Mouse (Mus musculus) neural tube, embryonic 12.5 days (tissue): Measurements from ENCODE around the gene Ttc9b. TPM values are rescaled to one million over a fixed set of nuclear protein-coding genes. Genes with fewer than 3 reads are reported as not detected.

ENCODE experiments used
- ATAC-seq: fragments of 200-750 bp; cut with Nextera tagmentation; 2 replicates; pipeline ENCODE4 v1.8.0; 2017; ENCODE audit warnings: low read depth, mild to moderate bottlenecking, moderate TSS enrichment, moderate library complexity; ENCODE audit not compliant: low FRiP score
- H3K27ac ChIP-seq: fragments of 300-500 bp; sonication (generic); 2 replicates; pipeline ENCODE4 v1.5.1; 2016
- H3K27me3 ChIP-seq: fragments of 300-500 bp; sonication (generic); replicated peaks from 2 replicates; pipeline ENCODE4 v1.6.1; 2016; ENCODE audit warnings: mild to moderate bottlenecking
- H3K36me3 ChIP-seq: fragments of 300-500 bp; sonication (generic); 2 replicates; pipeline ENCODE4 v1.6.1; 2016; ENCODE audit warnings: mild to moderate bottlenecking
- H3K4me1 ChIP-seq: fragments of 300-500 bp; sonication (generic); 2 replicates; pipeline ENCODE4 v1.6.1; 2016
- H3K4me2 ChIP-seq: fragments of 300-500 bp; sonication (generic); replicated peaks from 2 replicates; pipeline ENCODE4 v1.6.1; 2016; ENCODE audit warnings: mild to moderate bottlenecking
- H3K4me3 ChIP-seq: fragments of 300-500 bp; sonication (generic); 2 replicates; pipeline ENCODE4 v1.5.1; 2016
- H3K9ac ChIP-seq: fragments of 300-500 bp; sonication (generic); 2 replicates; pipeline ENCODE4 v1.6.1; 2016; ENCODE audit warnings: mild to moderate bottlenecking
- H3K9me3 ChIP-seq: fragments of 300-500 bp; sonication (generic); 2 replicates; pipeline ENCODE4 v1.6.1; 2016; ENCODE audit warnings: mild to moderate bottlenecking
- WGBS: fragments of 180-500 bp; shearing (Covaris S2); methylation state at CpG from one replicate; pipeline ENCODE4 v1.1.7; 2016; 5-methylcytosine and 5-hydroxymethylcytosine counted together
- polyA plus RNA-seq: library from polyadenylated mRNA; unstranded; fragments of >200 nt; fragmentation: Nextera tagmentation; extraction: Ambion mirVana; gene quantifications from 2 replicates; pipeline ENCODE4 v1.2.1, GENCODE M21; 2016

Gene Ttc9b
- polyA plus RNA-seq, 1 experiment from 2014 or later, result 25.1 TPM

- H3K9me3 ChIP-seq, result no peaks in the 10 kb centered on the region
- no peaks in the 10 kb centered on the region for H3K36me3 ChIP-seq
- no peak overlapping the region for H3K27ac ChIP-seq
- no peak overlapping the region for H3K4me3 ChIP-seq
- no peaks in the 10 kb centered on the region for H3K4me1 ChIP-seq
- H3K27me3 ChIP-seq, result peaks cover 3% of the 10 kb centered on the region
- 84% methylated on average over 6 of the region's 6 CpGs for WGBS
- no peak for ATAC-seq
- no peak overlapping the region for H3K4me2 ChIP-seq
- H3K9ac ChIP-seq, result no peak overlapping the region
Measured at GRCm38 (mm10) chr7:27647281-27648002, 6.3 kb upstream of the Ttc9b start.

- no peaks in the 10 kb centered on the region for H3K36me3 ChIP-seq
- H3K4me2 ChIP-seq, result no peak overlapping the region
- no peak for ATAC-seq
- H3K9me3 ChIP-seq, result no peaks in the 10 kb centered on the region
- H3K9ac ChIP-seq, result no peak overlapping the region
- H3K4me3 ChIP-seq, result no peak overlapping the region
- H3K27me3 ChIP-seq, result peaks cover 16% of the 10 kb centered on the region
- WGBS, result 92% methylated on average over 11 of the region's 11 CpGs
- H3K27ac ChIP-seq, result no peak overlapping the region
- H3K4me1 ChIP-seq, result peaks cover 5% of the 10 kb centered on the region; the same call in 1 of the 2 replicates
Measured at GRCm38 (mm10) chr7:27649723-27650122, 4.0 kb upstream of the Ttc9b start.

GRCm38 (mm10) chr7:27650949-27651348 lies 2.8 kb upstream of the Ttc9b start:
- H3K27ac ChIP-seq, result no peak overlapping the region
- H3K27me3 ChIP-seq, result peaks cover 24% of the 10 kb centered on the region
- peak overlapping the region; percentile 18; the same call in 1 of the 2 replicates for H3K4me2 ChIP-seq
- peaks cover 4% of the 10 kb centered on the region; the same call in 1 of the 2 replicates for H3K36me3 ChIP-seq
- ATAC-seq, result no peak
- H3K9ac ChIP-seq, result no peak overlapping the region
- WGBS, result 7% methylated on average over 10 of the region's 10 CpGs
- H3K4me3 ChIP-seq, result no peak overlapping the region
- H3K9me3 ChIP-seq, result no peaks in the 10 kb centered on the region
- H3K4me1 ChIP-seq, result peaks cover 5% of the 10 kb centered on the region; the same call in 1 of the 2 replicates

GRCm38 (mm10) chr7:27654607-27655276 lies 1.0 kb downstream of the Ttc9b start:
- peak overlapping the region; percentile 57 for H3K4me3 ChIP-seq
- H3K9me3 ChIP-seq, result no peaks in the 10 kb centered on the region
- H3K9ac ChIP-seq, result no peak overlapping the region
- H3K27me3 ChIP-seq, result peaks cover 53% of the 10 kb centered on the region
- WGBS, result 68% methylated on average over 20 of the region's 20 CpGs
- peaks cover 5% of the 10 kb centered on the region; the same call in 1 of the 2 replicates for H3K4me1 ChIP-seq
- 0 out of 2 replicates have a peak, but pooled peaks have one; percentile 4 for ATAC-seq
- no peak overlapping the region for H3K27ac ChIP-seq
- peak overlapping the region; percentile 84 for H3K4me2 ChIP-seq
- peaks cover 40% of the 10 kb centered on the region for H3K36me3 ChIP-seq

- H3K27me3 ChIP-seq, result peaks cover 53% of the 10 kb centered on the region
- no peak for ATAC-seq
- 72% methylated on average over 11 of the region's 11 CpGs for WGBS
- H3K36me3 ChIP-seq, result peaks cover 46% of the 10 kb centered on the region
- H3K4me3 ChIP-seq, result no peak overlapping the region
- peaks cover 5% of the 10 kb centered on the region; the same call in 1 of the 2 replicates for H3K4me1 ChIP-seq
- no peak overlapping the region for H3K9ac ChIP-seq
- no peaks in the 10 kb centered on the region for H3K9me3 ChIP-seq
- H3K27ac ChIP-seq, result no peak overlapping the region
- no peak overlapping the region for H3K4me2 ChIP-seq
Measured at GRCm38 (mm10) chr7:27655545-27655944, 1.8 kb downstream of the Ttc9b start.

DNA sequence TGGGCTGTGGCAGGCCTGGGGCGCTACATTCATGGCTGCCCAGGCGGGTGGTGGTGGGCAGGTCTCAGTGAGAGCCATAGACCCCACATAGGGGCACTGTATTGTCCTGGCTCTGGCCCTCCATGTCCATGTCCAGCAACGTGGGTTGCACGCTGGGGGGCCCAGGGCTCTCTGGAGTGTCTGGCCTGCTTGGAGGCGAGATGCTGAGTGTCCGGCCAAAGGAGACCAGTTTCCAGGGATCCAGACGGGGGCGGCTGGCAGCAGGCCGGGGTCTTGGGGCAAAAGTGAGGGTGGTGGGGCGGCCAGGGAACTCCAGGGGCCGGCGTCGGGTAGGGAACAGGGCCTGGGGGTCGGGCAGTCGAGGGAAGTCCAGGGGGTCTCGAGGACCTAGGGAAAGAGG lies 2.9 kb downstream of the Ttc9b start:
- no peak overlapping the region for H3K4me2 ChIP-seq
- WGBS, result 90% methylated on average over 16 of the region's 16 CpGs
- no peak overlapping the region for H3K27ac ChIP-seq
- H3K9me3 ChIP-seq, result no peaks in the 10 kb centered on the region
- H3K4me1 ChIP-seq, result peaks cover 5% of the 10 kb centered on the region; the same call in 1 of the 2 replicates
- no peak overlapping the region for H3K4me3 ChIP-seq
- H3K36me3 ChIP-seq, result peaks cover 56% of the 10 kb centered on the region
- H3K9ac ChIP-seq, result no peak overlapping the region
- peaks cover 53% of the 10 kb centered on the region for H3K27me3 ChIP-seq
- no peak for ATAC-seq

DNA sequence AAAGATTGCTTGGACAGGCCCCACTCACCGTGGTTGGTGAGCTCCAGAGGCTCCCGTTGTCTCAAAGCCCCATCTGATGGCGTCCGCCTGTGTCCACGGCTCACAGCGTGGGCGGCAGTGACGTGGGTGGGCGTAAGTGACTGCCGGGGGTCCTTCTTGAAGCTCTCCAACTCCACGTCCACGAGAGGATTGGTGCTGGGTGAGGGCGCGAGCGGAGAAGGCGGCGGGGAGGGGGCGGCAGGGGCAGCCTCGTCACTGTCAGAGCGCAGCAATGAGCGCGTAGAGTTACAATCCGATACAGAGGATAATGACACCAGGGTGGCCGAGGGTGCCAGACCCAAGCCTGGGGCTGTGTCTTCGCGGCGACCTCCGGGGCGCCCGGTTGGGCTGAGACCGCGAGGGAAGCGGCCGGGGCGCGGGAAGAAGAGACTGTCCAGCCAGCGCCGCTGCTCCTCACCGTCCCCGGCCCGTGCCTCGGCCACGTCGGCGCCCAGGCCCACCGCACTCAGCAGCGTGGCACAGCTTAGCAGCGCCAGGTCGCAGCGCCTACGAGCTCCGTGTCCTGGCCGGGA lies 4.2 kb downstream of the Ttc9b start:
- 0 out of 2 replicates have a peak overlapping the region, but pooled peaks have one; percentile 8 for H3K9ac ChIP-seq
- no peak overlapping the region for H3K27ac ChIP-seq
- no peaks in the 10 kb centered on the region for H3K9me3 ChIP-seq
- H3K4me1 ChIP-seq, result peaks cover 5% of the 10 kb centered on the region; the same call in 1 of the 2 replicates
- WGBS, result 29% methylated on average over 53 of the region's 53 CpGs
- H3K27me3 ChIP-seq, result peaks cover 45% of the 10 kb centered on the region
- ATAC-seq, result no peak
- no peak overlapping the region for H3K4me3 ChIP-seq
- H3K36me3 ChIP-seq, result peaks cover 61% of the 10 kb centered on the region
- no peak overlapping the region for H3K4me2 ChIP-seq

DNA sequence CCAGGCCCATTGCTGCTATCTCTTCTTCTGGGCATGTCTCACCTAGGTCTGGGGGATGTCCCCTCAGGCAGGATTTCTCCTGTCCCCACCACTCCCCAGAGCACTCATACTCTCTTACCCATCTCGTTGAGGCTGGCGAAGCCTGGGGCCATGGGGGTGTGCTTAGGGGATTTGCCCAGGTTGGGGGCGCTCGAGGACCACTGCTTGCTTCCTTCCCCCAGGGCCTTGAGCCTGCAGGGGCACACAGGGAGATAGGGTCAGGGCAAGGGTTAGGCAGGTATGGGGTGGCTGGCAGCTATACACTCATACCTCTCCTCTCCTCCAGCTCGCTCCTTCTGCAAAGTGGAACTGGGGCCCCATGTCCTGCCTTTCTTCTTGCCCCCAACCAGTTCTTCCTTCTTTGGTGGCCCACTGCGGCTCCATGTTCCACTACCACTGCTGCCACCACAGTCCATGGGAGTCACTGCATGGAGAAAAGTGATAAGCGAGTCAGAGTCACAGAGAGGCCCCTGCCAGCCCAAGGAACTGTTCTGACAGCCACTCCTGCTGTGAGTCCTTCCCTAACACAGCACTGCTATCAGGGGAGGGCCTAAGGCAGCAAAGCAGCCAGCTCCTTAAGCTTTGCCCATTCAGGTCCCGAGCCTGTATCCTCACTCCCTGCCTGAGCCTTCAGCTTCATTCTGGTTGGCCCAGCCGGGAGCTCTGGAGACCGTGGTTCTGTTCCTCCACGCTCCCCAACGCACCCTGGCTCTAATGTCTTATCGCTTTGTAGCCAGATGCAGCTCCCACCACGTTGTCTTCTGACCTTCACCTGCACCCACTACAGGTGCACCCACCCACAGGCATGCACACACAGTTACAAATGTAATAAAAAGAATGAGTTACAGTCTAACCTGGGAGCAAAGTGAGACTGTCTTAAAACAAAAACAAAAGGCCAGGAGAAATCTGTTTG lies 5.3 kb downstream of the Ttc9b start:
- Histone ChIP-seq H3K4me3 (no peak overlapping the region), H3K36me3 (peaks cover 66% of the 10 kb centered on the region), H3K27me3 (peaks cover 41% of the 10 kb centered on the region), H3K27ac (no peak overlapping the region), H3K9me3 (no peaks in the 10 kb centered on the region), H3K4me2 (no peak overlapping the region), H3K9ac (no peak overlapping the region), H3K4me1 (peaks cover 3% of the 10 kb centered on the region; the same call in 1 of the 2 replicates)
- ATAC-seq, result no peak
- 64% methylated on average over 14 of the region's 14 CpGs for WGBS

DNA sequence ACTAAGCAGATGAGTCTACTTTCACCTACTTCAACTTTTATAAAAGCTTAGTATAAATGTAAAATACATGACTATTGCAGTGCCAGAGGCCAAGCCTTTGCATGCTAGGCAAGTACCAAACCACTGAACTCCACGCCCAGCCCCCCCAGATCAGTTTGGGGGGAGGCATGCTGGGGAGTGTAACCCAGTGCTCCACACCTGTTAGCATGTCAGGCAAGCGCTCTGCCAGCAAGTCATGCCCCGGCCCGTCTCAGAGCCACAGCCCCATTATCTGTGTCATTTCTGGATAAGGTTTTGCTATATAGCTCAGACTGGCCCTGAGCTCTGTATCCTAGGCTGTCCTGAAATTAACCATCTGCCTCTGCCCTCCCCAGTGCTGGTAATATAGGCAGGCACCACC lies 8.3 kb downstream of the Ttc9b start:
- Histone ChIP-seq H3K4me3 (no peak overlapping the region), H3K4me1 (no peaks in the 10 kb centered on the region), H3K27me3 (peaks cover 20% of the 10 kb centered on the region), H3K27ac (no peak overlapping the region), H3K9ac (no peak overlapping the region), H3K4me2 (no peak overlapping the region), H3K36me3 (peaks cover 65% of the 10 kb centered on the region), H3K9me3 (no peaks in the 10 kb centered on the region)
- 92% methylated on average over 4 of the region's 4 CpGs for WGBS
- no peak for ATAC-seq

- H3K4me3 ChIP-seq, result peak overlapping the region; percentile 81
- peak overlapping the region; percentile 100 for H3K4me2 ChIP-seq
- no peak for ATAC-seq
- H3K9me3 ChIP-seq, result no peaks in the 10 kb centered on the region
- no peak overlapping the region for H3K27ac ChIP-seq
- peak overlapping the region; percentile 96 for H3K9ac ChIP-seq
- no peaks in the 10 kb centered on the region for H3K27me3 ChIP-seq
- H3K4me1 ChIP-seq, result peaks cover 24% of the 10 kb centered on the region
- H3K36me3 ChIP-seq, result peaks cover 16% of the 10 kb centered on the region
- 53% methylated on average over 9 of the region's 9 CpGs for WGBS
Measured at GRCm38 (mm10) chr7:27673064-27673574, 19.4 kb downstream of the Ttc9b start.

DNA sequence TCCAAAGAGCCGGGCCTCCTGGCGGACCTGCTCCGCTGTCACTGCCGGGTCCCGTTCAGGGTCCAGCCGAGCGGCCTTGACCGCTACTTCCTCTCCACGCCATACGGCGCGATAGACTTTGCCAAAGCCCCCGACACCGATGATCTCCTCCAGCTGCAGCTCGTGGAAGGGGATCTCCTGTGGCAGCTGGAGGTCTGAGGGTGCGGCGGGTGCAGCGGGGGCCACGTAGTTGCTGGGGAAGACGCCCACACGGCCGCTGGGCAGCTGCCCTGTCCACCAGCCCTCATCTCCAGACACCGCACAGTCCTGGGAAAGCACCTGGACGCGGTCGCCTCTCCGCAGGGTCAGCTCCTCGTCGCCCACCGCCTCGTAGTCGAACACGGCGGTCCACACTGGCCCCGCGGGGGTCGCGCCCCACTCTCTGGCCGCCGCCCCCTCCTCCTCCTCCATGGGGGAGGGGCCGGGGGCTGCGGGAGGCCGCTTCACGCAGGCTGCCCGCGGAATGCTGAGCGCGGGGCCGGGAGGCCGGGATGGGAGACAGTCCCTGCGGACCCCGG lies 19.9 kb downstream of the Ttc9b start:
- Histone ChIP-seq H3K9ac (peak overlapping the region; percentile 96), H3K27ac (peak overlapping the region; percentile 2; the same call in 1 of the 2 replicates), H3K4me3 (peak overlapping the region; percentile 81), H3K9me3 (no peaks in the 10 kb centered on the region), H3K4me1 (peaks cover 24% of the 10 kb centered on the region), H3K27me3 (no peaks in the 10 kb centered on the region), H3K36me3 (peaks cover 11% of the 10 kb centered on the region), H3K4me2 (peak overlapping the region; percentile 100)
- WGBS, result 1% methylated on average over 46 of the region's 52 CpGs
- ATAC-seq, result peak; percentile 32
